Mouse (Mus musculus) kidney, adult 11 months (tissue): Measurements from ENCODE around the gene Ube2ql1.

Source experiments
- DNase-seq: peaks from one replicate; pipeline ENCODE4 v3.0.0; 2022

Gene Ube2ql1

GRCm38 (mm10) chr13:69706919-69707318 lies 32.8 kb downstream of the Ube2ql1 start:
- no peak for DNase-seq

DNA sequence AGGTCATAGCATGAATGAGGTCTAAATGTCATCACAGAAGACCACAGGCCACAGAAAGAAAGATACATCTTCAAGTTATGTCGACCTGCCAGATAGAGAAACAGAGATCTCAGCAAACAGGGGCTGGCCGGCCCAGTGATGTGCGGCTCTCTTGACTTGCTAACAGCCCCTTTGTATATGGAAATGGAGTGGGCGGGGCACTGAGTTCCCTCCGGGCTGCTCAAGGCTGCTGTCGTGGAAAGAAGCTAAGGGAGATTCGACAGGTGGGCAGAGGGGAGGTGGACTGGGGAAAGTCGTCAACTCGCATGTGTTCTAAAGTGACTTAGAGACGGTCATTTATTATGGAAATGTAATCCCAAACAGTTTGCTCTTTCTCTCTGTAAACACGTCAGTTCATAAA lies 36.2 kb downstream of the Ube2ql1 start:
- DNase-seq: no peak

- peak; percentile 20 for DNase-seq
Measured at GRCm38 (mm10) chr13:69701397-69701796, 38.3 kb downstream of the Ube2ql1 start.

DNA sequence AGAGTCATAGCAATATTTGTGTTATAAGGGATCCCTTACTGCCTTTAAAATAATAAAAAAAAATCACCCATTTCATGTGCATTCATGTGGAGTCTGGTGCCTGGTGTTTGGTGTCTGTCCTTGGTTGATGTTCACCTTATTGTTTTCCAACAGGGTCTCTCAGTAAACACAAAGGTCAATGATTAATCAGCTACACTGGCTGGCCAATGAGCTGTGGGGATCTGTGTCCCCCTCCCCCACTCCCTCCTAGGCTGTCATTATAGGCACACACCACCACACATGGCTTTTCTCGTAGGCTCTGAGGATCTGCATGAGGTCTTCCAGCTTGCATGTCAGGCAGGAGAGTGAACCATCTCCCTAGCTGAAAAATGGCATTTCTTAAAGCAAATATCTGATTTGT lies 38.9 kb downstream of the Ube2ql1 start:
- DNase-seq: peak; percentile 41

GRCm38 (mm10) chr13:69696333-69696991 lies 43.2 kb downstream of the Ube2ql1 start:
- DNase-seq: peak; percentile 31

GRCm38 (mm10) chr13:69691074-69691473 lies 48.6 kb downstream of the Ube2ql1 start:
- DNase-seq: no peak

DNA sequence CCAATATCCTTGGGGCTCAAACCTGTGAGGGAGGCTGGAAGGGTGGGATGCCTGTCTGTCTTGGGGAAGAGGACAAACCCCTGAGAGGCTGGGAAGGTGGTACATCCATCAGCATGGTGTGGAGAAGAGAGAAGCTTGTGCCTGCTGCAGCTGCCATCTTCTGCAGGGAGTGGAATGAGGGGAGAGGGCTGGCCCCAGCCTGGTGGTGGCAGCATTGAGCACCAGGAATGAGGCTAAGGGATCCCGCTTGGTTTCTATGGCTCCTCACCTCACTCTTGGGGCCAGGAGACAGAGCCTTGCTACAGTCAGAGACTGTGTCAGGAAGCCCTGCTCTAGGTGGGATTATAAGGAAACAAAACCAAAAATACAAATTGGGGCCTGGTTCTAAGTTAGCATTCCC lies 52.7 kb downstream of the Ube2ql1 start:
- no peak for DNase-seq

DNA sequence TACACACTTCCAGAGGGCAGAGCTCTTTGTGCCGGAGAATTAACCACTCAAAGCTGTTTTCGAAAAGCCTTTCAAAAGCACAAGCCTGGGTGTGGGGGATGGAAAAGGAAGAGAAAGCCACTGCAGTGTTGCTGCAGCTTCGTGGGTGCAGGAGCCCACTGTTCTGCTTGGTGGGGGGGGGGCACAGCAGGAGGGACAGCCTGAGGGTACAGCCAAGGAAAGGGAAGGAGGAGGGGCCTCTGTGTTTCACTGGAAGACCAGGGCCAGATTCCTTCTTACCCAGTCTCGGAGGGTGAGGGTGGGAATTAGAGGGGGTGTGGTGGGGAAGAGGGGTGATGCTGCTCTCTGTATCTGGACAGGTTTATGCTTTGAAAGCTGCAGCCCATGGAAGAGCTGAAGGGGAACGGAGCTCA lies 54.3 kb downstream of the Ube2ql1 start:
- DNase-seq: no peak

DNA sequence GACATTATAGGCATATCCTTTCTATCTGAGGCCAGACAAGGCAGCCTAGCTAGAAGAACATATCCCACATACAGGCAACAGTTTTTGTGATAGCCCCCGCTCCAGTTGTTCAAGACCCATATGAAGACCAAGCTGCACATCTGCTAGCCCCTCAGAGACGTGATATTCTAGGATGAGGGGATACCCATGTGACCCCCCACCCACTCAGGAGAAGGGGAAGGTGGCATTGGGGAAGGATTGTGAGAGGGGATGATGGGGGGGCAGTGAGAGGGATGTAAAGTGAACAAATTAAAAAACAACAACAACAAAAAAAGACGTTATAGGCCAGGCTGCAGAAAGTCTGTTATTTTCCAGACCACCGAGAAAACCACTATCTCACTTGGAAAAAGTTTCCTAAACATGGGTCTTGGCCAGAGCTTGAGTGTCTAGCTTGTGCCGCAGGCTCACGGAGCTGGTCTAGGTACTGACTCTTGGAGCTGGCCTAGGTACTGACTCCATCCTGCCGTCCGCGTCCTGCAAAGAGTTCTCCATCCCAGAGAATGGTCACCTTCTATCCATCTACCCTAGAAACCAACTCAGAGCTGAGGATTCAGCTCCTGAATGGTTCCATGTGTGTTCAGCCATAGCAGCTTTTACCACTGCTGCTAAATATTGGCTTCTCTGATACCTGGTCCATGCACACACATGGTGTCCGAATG lies 65.6 kb downstream of the Ube2ql1 start:
- DNase-seq: no peak

DNA sequence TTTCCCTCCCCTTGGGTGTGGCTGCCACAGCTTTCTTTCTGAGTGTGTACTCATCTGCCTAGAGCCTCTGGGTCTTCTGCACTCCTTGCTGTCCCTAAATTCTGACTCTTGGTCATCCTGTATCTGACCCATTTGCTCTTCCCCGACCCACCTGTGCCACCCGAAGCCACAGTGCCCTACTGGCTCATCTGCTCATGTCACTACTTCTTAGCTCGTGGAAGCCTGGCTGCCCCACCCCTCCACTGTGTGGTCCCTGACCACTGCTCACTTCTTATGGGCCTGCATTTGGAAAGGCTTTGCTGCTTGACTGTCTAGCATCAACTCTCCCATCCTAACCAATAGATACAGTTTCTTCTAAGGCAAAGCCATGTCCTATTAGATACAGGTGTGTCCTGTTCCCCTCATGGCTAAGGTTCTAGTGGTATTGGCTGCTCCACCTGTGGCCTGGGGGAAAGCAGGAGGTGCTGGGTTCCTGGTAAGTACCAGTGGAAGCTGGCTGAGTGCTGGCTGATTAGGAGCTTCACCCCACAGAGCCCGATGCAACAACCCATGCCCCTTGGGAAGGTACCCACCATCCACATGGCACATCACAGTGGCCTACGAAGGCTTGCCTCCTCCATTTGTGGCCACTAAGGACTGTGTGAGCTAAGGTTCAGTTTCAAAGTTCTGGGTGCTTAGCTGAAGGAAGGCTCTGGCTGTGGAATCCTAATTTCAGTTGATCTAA lies 66.3 kb downstream of the Ube2ql1 start:
- DNase-seq: no peak

DNA sequence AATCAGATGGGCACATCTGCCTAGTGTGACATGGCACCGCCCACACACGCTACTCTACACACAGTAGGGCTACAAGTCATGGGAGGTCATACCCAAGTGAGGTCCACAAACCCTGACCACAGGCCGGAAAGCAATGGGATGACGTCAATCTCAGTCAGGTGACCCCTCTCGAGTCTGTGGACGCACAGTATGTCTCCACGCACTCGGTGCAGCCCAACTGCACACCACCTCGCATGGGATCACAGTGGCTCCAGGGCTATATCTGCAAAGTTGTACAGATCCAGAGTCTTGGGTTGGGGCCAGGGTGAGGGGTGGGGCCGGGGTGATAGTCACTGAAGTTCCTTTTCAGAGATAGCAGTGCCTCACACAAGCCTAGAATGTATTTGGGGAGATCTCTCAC lies 67.1 kb downstream of the Ube2ql1 start:
- DNase-seq: no peak

- no peak for DNase-seq
Measured at GRCm38 (mm10) chr13:69672121-69672520, 67.6 kb downstream of the Ube2ql1 start.

DNA sequence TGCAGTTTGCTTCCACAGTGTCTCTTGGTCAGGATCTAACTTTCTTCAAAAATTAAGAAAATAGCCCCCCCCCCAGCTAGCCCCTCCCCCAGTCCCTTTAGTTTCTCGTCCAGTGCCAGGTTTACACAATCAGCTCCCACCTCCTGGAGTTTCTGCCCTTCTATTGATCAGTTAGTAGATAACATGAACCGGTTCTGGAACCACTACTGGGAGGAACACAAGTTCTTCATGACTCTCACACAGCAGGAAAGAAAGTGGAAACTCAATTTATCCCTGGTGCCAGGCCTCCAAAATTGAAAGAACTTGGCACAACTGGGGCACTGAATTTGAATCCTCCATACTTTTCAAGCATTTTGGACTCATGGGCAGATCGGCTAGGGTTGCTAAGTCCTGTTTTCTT lies 85.2 kb downstream of the Ube2ql1 start:
- DNase-seq: no peak
